Mouse (Mus musculus) megakaryocyte, adult 5-6 weeks (primary cell): ENCODE measurements around the gene Slc13a2. TPM values are rescaled to one million over a fixed set of nuclear protein-coding genes. Genes with fewer than 3 reads are reported as not detected.

ENCODE experiments used
- ATAC-seq: 2 replicates; pipeline ENCODE4 v1.8.0; 2016; ENCODE audit warnings: mild to moderate bottlenecking, inconsistent platforms; ENCODE audit not compliant: poor library complexity, severe bottlenecking
- total RNA-seq, 2 experiments: library from RNA; stranded (forward) in 1 of 2; stranded (reverse) in 1 of 2; fragments of 153-499, 151-499 nt in 1 of 2; fragments of 221-1000, 200-1000 nt in 1 of 2; gene quantifications; 2 replicates each; pipeline versions ENCODE4 v1.2.3 to v1.2.4; 2015 to 2017

Gene Slc13a2
- total RNA-seq, 2 experiments from 2014 or later: 0.51 TPM; not detected in 1

GRCm38 (mm10) chr11:78358330-78359007 is 63.5 kb downstream of the Slc13a2 start:
- no peak for ATAC-seq

GRCm38 (mm10) chr11:78355471-78356238 is 66.4 kb downstream of the Slc13a2 start:
- peak; percentile 25; the same call in 1 of the 2 replicates for ATAC-seq

GRCm38 (mm10) chr11:78354905-78355304 is 67.1 kb downstream of the Slc13a2 start:
- ATAC-seq: no peak

GRCm38 (mm10) chr11:78353081-78353480 is 68.9 kb downstream of the Slc13a2 start:
- peak; percentile 83 for ATAC-seq

- peak; percentile 38 for ATAC-seq
These were observed 72.3 kb downstream of the Slc13a2 start for GRCm38 (mm10) chr11:78349441-78350358.

- ATAC-seq: no peak
These were observed 73.5 kb downstream of the Slc13a2 start for GRCm38 (mm10) chr11:78348474-78348873.

GRCm38 (mm10) chr11:78347908-78348307 is 74.1 kb downstream of the Slc13a2 start:
- peak; percentile 53 for ATAC-seq

Other genes starting within 250 kb of the Slc13a2 start
- 2.4 and 8.6 TPM in 2 replicates for gene Nek8, start 245.5 kb downstream of the Slc13a2 start, total RNA-seq (2015)
- gene Nek8, start 245.5 kb downstream of the Slc13a2 start, total RNA-seq (2017): 2.1 and 6.9 TPM in 2 replicates
- 0.76 and 2.8 TPM in 2 replicates for gene Tlcd1, start 245.5 kb downstream of the Slc13a2 start, total RNA-seq (2015)
- gene Tlcd1, start 245.5 kb downstream of the Slc13a2 start, total RNA-seq (2017): 1.0 and 1.3 TPM in 2 replicates
- 2,467 and 2,664 TPM in 2 replicates for gene Rpl23a, start 238.6 kb downstream of the Slc13a2 start, total RNA-seq (2015)
- gene Rpl23a, start 238.6 kb downstream of the Slc13a2 start, total RNA-seq (2017): 2,641 and 2,675 TPM in 2 replicates
- not detected in 2 replicates for gene Rab34, start 233.8 kb downstream of the Slc13a2 start, total RNA-seq (2015)
- gene Rab34, start 233.8 kb downstream of the Slc13a2 start, total RNA-seq (2017): 1.3 TPM in 1 of 2 replicates, not detected in the other
- 0.62 and 1.6 TPM in 2 replicates for gene Proca1, start 228.8 kb downstream of the Slc13a2 start, total RNA-seq (2015)
- 1.1 and 1.3 TPM in 2 replicates for gene Proca1, start 228.8 kb downstream of the Slc13a2 start, total RNA-seq (2017)
- gene Sdf2, start 176.5 kb downstream of the Slc13a2 start, total RNA-seq (2015): 64.3 and 75.1 TPM in 2 replicates
- 44.1 and 50.1 TPM in 2 replicates for gene Sdf2, start 176.5 kb downstream of the Slc13a2 start, total RNA-seq (2017)
- gene Supt6, start 176.2 kb downstream of the Slc13a2 start, total RNA-seq (2015): 28.3 and 28.7 TPM in 2 replicates
- 27.2 and 36.4 TPM in 2 replicates for gene Supt6, start 176.2 kb downstream of the Slc13a2 start, total RNA-seq (2017)
- 33.7 and 43.5 TPM in 2 replicates for gene 2610507B11Rik, start 160.5 kb downstream of the Slc13a2 start, total RNA-seq (2015)
- 54.6 and 57.2 TPM in 2 replicates for gene 2610507B11Rik, start 160.5 kb downstream of the Slc13a2 start, total RNA-seq (2017)
- gene BC030499, start 131.4 kb downstream of the Slc13a2 start, total RNA-seq (2015): 0.56 TPM in 1 of 2 replicates, not detected in the other
- 0.18 and 0.77 TPM in 2 replicates for gene BC030499, start 131.4 kb downstream of the Slc13a2 start, total RNA-seq (2017)
- 23.6 and 31.6 TPM in 2 replicates for gene Spag5, start 120.7 kb downstream of the Slc13a2 start, total RNA-seq (2015)
- gene Spag5, start 120.7 kb downstream of the Slc13a2 start, total RNA-seq (2017): 60.7 and 63.2 TPM in 2 replicates
- gene Aldoc, start 99.2 kb downstream of the Slc13a2 start, total RNA-seq (2015): 0.62 and 1.7 TPM in 2 replicates
- gene Aldoc, start 99.2 kb downstream of the Slc13a2 start, total RNA-seq (2017): 1.0 and 1.6 TPM in 2 replicates
- gene Pigs, start 93.8 kb downstream of the Slc13a2 start, total RNA-seq (2015): 31.8 and 33.5 TPM in 2 replicates
- 21.5 and 22.4 TPM in 2 replicates for gene Pigs, start 93.8 kb downstream of the Slc13a2 start, total RNA-seq (2017)
- 94.0 and 96.6 TPM in 2 replicates for gene Unc119, start 78.7 kb downstream of the Slc13a2 start, total RNA-seq (2015)
- 54.2 and 56.7 TPM in 2 replicates for gene Unc119, start 78.7 kb downstream of the Slc13a2 start, total RNA-seq (2017)
- not detected in 2 replicates for gene Foxn1, start 35.7 kb downstream of the Slc13a2 start, total RNA-seq (2015)
- gene Foxn1, start 35.7 kb downstream of the Slc13a2 start, total RNA-seq (2017): not detected in 2 replicates
- 0.46 TPM in 1 of 2 replicates, not detected in the other for gene Slc46a1, start 43.5 kb upstream of the Slc13a2 start, total RNA-seq (2015)
- 0.33 and 0.77 TPM in 2 replicates for gene Slc46a1, start 43.5 kb upstream of the Slc13a2 start, total RNA-seq (2017)
- gene Sarm1, start 75.5 kb upstream of the Slc13a2 start, total RNA-seq (2015): 0.23 TPM in 1 of 2 replicates, not detected in the other
- not detected in 2 replicates for gene Sarm1, start 75.5 kb upstream of the Slc13a2 start, total RNA-seq (2017)
- gene Vtn, start 76.9 kb upstream of the Slc13a2 start, total RNA-seq (2015): not detected in 2 replicates
- gene Vtn, start 76.9 kb upstream of the Slc13a2 start, total RNA-seq (2017): not detected in 2 replicates
- not detected in 2 replicates for gene Sebox, start 81.2 kb upstream of the Slc13a2 start, total RNA-seq (2015)
- not detected in 2 replicates for gene Sebox, start 81.2 kb upstream of the Slc13a2 start, total RNA-seq (2017)
- gene Tmem199, start 90.0 kb upstream of the Slc13a2 start, total RNA-seq (2015): 18.5 and 24.4 TPM in 2 replicates
- 26.1 and 27.3 TPM in 2 replicates for gene Tmem199, start 90.0 kb upstream of the Slc13a2 start, total RNA-seq (2017)
- gene Poldip2, start 90.0 kb upstream of the Slc13a2 start, total RNA-seq (2015): 13.4 and 22.4 TPM in 2 replicates
- 15.9 and 23.1 TPM in 2 replicates for gene Poldip2, start 90.0 kb upstream of the Slc13a2 start, total RNA-seq (2017)
- gene Tnfaip1, start 114.1 kb upstream of the Slc13a2 start, total RNA-seq (2015): 13.2 and 13.4 TPM in 2 replicates
- 6.8 and 10.2 TPM in 2 replicates for gene Tnfaip1, start 114.1 kb upstream of the Slc13a2 start, total RNA-seq (2017)
- 80.0 and 89.7 TPM in 2 replicates for gene Ift20, start 114.1 kb upstream of the Slc13a2 start, total RNA-seq (2015)
- gene Ift20, start 114.1 kb upstream of the Slc13a2 start, total RNA-seq (2017): 96.0 and 119 TPM in 2 replicates
- 24.9 and 25.6 TPM in 2 replicates for gene Tmem97, start 128.6 kb upstream of the Slc13a2 start, total RNA-seq (2015)
- gene Tmem97, start 128.6 kb upstream of the Slc13a2 start, total RNA-seq (2017): 12.2 and 18.0 TPM in 2 replicates